Mouse (Mus musculus) large intestine, adult 2 months (tissue): Measurements from ENCODE around the gene Myo1f. TPM values are rescaled to one million over a fixed set of nuclear protein-coding genes. Genes with fewer than 3 reads are reported as not detected.

Experiments
- DNase-seq: peaks from one replicate; pipeline ENCODE4 v3.0.0-alpha.2; 2012; ENCODE audit warnings: low read depth, low spot score
- WGBS: fragments of 180-500 bp; shearing (Covaris S2); methylation state at CpG from one replicate; pipeline ENCODE4 v1.1.7; 2018; 5-methylcytosine and 5-hydroxymethylcytosine counted together
- polyA plus RNA-seq: library from polyadenylated mRNA; depleted of rRNA; stranded (reverse); fragments of >200 nt; gene quantifications from 2 replicates; pipeline ENCODE4 v1.2.3, GENCODE M21; 2012; rRNA removed

Gene Myo1f
- 5.6 and 7.8 TPM in 2 replicates for polyA plus RNA-seq

DNA sequence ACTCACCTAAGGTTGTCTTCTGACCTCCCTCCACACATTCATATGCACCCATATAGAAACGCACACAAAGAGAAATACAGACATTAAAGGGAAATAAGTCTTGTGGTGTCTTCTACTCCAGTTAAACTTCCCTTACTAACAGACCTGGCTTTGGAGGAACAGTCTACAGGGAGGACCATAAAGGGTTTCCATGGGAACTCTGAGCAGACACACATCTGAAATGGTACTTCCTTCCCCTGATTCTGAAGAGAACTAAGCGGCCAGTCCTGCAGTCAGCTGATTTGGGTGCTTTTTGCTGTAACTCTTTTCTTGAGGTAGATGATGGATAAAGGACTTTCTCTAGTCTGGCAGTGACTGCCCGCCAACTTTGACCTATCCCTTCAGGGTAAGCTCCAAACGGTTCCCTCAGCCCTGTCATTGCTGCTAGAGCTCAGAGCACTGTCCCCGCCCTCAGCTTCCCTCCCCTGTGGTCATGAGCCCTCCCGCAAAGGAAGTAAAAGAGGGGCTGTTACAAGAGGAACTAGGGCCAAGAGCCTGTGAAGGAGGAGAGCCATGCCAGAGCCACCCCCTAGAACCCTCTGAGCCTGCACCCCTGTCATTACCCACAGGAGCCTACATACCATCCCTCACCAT is at the start of gene Myo1f:
Myo1f (plus strand) TSS at position 485 of the 633 bp plus-strand sequence.
- no peak for DNase-seq
- WGBS: 30% methylated on average over 6 of the region's 6 CpGs

DNA sequence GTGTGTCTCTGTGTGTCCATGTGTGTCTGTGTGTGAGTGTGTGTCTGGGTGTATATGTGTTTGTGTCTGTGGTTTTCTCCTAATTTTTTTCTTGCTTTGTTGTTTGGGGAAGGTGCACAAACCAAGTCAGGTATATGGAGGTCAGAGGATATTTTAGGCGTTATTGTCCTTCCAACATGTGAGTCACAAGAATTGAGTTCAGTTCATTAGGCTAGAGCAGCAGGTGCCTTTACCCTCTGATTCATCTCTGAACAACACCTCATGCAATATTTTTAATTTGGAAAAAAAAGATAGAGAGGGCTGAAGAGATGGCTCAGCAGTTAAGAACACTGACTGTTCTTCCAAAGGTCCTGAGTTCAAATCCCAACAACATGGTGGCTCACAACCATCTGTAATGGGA is 47.1 kb upstream of the Myo1f start:
- DNase-seq: no peak
- 90% methylated on average over 1 of the region's 1 CpGs for WGBS

DNA sequence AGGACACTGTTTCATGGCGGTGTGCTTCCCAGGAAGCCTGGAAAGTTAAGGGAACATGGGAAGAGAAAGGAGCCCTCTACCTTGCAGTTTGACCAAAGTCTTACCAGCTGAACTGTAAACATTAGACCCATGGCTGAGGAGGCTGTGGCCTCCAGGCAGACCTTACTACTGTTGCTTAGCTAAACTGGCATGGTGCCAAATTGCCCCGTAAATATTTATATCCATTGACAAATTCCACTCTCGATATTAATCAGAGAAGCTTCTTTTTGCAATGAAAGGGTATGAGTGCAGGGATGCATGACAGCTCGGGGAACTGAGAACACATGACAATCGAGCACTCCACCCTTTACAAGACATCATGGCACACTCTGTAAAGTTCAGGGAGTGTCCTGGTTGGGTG is 45.3 kb upstream of the Myo1f start:
- WGBS: 53% methylated on average over 5 of the region's 5 CpGs
- DNase-seq: no peak

DNA sequence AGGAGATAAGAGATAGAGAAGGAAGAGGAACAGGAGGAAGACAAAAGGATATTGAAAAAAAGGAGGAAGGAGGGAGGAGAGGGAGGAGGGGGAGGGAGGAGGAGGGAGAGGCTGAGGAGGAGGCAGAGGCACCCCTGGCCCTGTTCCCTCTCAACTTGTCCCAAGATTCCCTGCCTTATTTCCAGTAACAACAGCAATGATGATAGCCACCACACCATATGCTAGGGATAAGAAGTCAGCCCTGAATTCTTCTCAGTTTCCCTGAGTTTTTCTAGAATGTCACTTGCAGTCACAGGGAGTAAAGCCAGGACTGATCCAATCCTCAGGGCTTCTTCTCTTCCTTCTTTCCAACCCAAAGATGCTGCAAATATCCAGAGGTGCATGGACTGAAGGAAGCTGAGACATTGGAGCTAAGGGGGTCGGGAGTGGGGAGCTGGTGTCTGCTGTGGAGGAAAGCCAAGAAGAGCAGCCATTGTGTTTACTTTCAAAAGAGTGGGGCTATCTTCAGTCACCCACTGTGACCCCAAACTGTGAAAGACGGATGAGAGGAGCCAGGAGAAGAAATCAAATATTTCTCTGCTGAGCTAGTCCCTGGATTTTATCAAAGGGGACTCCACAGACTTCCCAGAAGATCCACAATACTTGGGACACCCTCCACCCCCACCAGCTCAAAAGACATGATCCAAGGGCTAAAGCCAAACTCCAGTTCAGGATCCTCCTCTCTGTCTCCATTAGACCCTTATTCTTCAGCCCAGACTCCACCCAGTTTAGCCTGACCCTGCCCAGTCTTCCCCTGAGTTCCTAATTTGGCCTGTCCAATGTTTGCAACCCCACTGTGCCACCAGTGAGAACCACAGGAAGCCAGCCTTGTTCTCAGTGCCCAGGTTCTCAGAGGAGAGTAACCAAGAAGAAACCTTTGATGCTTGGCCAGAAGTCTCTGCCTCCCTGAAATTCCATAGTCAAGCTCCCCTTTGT is 42.8 kb upstream of the Myo1f start:
- no peak for DNase-seq
- 33% methylated on average over 2 of the region's 2 CpGs for WGBS

DNA sequence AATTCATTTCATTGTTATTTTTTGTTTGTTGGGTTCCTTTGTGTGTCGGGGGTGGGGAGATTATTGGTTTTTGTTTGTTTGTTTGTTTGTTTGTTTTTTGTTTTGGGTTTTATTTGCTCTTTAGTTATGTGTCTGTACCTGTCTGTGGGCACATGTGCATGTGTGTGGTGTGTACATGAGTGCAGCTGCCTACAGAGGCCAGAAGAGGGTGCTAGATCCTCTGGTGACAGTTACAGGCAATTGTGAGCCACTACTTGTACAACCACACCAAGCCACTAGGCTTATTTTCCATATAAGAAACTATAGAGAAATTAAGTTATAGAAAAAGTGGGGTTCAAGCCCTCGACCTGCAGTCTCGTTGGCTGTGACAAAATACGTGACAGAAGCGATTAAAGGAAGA is 41.6 kb upstream of the Myo1f start:
- 80% methylated on average over 5 of the region's 5 CpGs for WGBS
- no peak for DNase-seq

DNA sequence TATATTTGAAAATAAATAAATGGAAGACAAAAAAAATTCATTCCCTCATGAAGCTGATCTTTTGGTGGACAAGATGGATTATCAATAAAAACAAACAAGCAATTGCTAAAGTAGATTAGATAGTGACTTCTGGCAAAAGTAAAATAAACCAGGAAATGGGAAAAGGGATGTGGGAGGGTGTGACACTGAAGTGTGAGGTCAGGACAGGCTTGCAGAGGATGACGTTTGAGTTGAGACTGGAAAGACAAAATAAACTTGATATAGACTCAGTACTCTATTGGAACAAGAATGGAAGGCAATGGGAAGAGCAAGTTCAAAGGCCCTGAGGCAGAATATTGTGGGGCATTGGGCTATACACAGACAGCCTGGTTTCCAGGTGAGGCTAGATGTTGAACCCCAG is 35.1 kb upstream of the Myo1f start:
- no peak for DNase-seq
- WGBS: 0% methylated on average over 1 of the region's 1 CpGs

DNA sequence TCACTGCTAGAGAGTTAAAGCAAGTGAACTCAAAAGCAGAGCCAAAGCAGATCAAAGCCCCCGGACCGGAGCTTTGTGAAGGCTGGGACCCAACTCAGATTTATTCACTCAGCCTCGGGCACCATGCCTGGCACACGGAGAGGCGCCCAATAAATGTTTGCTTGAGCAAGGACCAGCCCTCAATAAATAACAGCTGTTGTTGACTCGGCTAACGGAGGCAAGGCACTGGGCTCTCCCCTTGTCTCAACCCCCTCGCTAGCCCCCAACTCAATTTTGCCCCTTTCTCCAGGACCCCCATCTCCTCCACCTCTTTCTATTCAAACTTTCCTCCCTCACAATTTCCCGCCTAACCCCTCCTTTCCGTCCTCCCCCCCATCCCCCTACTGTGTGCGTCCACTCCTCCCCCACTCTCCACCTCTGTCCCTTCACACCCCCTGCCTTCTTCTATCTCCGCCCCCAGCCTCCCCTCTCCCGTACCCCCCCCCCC is 32.0 kb upstream of the Myo1f start:
- no peak for DNase-seq
- WGBS: 6% methylated on average over 13 of the region's 13 CpGs

DNA sequence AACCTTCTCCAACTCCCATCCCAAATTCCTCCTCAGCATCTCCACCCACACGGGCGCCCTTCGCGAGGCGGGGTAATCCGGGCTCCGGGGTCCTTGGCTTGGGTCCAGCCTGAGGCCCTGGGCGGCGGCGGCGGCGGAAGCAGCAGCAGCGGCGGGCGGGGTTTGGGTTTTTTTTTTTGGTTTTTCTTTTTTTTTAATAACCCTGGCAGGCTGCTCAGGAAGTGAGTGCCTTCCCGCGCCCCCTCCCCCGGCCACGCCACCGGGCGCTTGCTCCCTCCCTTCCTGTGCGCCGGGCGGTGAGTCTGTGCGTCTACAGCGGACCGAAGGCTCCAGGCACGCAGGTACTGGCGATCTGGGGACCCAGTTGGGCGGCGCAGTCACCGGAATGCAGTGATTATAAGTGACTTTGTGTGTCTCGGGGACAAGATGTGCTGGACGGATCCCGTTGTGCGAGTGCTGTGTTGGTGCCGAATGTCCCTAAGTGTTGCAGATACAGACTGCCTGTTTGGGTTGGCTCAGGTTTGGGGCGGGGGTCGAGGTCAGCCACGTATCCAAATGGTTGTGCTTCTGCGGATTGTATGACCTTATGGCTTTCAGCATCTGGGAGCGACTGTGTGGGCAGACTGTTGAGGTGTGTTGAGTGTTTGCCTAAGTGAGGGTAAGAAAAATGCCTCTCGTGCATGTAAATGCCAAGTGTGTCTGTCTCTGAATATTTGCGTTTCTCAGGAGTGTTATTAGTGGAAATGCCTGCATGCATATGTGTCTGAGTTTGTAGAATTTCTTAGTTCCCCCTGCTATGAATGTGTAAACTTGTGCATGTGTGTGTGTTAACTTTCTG is 31.4 kb upstream of the Myo1f start, which contains the start of gene Adamts10:
Adamts10 (plus strand) TSS at position 287 of the 838 bp plus-strand sequence.
- DNase-seq: no peak

DNA sequence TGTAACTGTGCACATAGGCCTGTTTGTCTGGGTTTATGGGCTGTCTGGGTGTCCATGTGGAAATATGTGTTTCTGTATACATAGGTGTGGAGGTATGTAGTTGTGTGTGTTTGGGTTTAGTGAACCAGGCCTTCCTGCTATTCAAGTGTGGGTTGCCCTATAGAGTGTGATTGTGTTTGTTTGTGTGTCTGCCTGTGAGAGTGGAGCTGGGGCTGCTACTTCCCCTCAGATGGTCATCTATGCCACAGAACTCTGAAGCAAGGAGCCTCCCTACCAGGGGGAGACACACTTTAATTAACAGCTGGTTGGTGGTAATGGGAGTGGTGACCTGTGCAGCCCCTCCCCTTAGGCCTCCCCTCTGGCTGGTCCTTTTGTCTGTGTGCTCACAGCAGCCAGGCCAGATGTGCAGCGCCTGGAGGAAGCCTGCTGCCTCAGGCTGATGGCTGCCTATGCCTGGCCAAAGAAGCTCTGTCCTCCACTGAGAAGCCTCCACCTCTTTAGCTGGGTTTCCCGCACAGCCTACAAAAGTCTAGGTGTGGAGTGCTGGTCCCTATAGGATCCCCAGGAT is 30.6 kb upstream of the Myo1f start:
- WGBS: 56% methylated on average over 2 of the region's 2 CpGs
- DNase-seq: no peak

More for the DNA sequence above, 31.4 kb upstream of the Myo1f start, which contains the start of gene Adamts10:
- under 1% methylated on average over 43 of the region's 44 CpGs for WGBS

DNA sequence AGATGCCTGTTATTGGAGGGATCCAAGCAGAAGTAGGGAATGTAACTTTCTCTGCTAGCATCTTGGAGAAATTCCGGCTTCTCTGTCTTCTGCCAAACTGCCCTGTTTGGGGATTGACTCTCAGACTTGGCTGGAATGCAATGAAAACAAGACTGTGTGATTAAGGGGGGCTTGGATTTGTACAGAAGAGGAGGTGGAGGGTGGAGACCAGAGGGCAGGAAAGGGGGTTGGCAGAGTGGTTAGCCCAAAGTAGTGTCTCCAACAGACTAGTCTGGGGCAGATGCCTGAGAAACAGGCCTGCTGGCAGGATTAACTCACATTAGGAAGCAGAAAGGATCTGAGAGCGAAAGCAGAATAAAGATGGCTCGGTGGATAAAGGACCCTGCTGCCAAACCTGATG is 29.0 kb upstream of the Myo1f start:
- no peak for DNase-seq
- WGBS: 59% methylated on average over 3 of the region's 3 CpGs

DNA sequence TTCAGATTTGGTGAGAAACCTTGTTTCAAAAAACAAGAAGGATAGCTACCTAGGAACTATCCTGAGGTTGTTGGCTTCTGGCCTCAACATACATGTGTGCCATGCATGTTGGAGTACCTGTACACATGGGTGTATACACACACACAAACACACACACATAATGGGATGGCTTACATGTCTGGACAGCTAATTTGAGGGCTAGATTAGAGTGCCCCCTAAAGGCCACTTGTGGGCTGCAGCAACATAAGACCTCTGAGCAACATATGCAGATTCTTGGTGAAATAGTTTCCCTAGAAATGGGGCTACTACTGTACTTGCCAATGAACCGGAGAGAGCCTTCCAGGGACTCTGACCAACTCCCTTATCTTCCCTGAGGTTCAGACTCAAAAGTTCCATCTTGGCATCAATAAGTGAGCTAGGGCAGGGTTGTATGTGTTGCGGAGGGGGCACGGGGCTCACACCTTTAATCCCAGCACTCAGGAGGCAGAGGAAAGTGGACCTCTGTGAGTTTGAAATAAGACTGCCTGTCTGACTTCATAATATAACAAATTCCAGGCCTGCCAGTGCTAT is 16.3 kb upstream of the Myo1f start:
- DNase-seq: no peak

DNA sequence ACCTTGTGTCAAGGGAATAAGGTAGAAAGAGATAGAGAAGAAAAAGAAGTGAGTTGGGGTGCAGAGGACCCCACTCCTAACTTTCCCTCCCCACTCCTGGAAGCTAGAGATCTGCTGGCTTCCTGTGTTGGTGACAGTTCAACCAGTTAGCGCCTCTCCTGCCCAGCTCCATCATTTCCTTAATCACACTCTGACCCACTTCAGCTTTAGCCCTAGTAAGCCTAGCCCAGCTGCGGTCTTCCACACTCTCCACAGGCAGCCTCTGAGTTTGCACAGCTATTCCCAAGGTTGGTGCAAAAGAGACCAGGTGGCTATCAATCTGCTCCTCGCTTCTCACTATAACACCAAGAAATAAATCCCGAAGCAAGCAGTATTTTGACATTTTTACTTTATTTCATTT is 15.6 kb upstream of the Myo1f start:
- DNase-seq: no peak
- 93% methylated on average over 4 of the region's 4 CpGs for WGBS

More for the DNA sequence above, 16.3 kb upstream of the Myo1f start:
- 85% methylated on average over 3 of the region's 3 CpGs for WGBS

DNA sequence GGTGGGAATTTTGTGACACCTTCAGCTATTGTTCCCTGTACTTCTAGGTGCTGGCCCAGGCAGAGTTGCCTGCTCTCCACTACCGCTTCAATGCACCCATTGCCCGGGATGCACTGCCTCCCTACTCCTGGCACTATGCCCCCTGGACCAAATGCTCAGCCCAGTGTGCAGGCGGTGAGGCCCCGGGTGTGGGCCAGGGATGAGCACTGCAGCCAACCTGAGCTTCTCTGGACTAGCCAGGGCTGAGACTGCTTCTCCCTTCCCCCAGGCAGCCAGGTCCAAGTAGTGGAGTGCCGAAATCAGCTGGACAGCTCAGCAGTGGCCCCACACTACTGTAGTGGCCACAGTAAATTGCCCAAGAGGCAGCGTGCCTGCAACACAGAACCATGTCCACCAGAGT is 6.3 kb upstream of the Myo1f start:
- DNase-seq: no peak
- WGBS: 89% methylated on average over 6 of the region's 6 CpGs

DNA sequence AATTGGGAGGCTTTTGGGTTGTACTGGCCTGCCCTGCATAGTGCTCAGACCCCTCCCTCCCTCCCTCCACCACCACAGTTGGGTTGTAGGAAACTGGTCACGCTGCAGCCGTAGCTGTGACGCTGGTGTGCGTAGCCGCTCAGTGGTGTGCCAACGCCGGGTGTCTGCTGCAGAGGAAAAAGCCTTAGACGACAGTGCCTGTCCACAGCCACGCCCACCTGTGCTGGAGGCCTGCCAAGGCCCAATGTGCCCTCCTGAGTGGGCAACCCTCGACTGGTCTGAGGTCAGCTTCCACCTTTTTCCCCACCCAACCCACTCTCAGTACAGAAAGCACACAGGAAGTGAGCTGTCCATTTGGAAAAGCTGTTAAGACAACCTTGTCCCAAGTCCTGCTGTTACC is 5.1 kb upstream of the Myo1f start:
- 49% methylated on average over 10 of the region's 10 CpGs for WGBS
- no peak for DNase-seq

DNA sequence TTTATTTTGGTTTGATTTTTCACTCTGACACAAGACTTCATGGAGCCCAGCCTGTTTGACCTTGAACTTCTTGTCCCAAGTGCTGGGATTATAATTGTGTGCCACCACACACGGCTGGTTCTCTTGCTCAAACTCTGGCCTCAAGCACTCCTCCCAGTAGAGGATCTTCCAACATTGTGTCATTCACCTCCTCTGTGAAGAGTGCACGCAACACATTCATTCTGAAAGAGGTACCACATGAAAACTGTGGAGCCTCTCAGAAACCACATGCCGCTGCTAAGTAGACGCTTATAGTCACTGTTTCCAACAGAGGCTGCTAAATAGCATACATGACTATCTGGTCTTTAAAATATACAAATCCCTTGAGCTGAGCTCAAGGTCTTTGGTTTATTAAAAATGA is 3.4 kb upstream of the Myo1f start:
- 83% methylated on average over 4 of the region's 4 CpGs for WGBS
- DNase-seq: no peak

DNA sequence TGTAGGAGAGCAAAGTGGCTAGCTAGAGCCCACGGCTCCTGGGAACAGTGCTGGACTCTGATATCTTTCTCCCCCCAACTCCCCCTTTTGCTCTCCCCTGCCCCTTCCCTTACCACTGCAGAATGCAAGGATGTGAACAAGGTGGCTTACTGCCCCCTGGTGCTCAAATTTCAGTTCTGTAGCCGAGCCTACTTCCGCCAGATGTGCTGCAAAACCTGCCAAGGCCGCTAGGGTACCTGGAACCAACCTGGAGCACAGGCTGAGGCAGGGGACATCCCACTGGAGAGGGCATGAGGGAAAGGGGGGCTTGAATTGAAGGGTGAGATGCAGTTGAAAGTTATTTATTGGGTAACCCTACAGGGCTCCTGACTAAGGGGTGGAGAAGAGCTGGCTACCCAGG is 2.5 kb upstream of the Myo1f start:
- 52% methylated on average over 4 of the region's 4 CpGs for WGBS
- DNase-seq: no peak

DNA sequence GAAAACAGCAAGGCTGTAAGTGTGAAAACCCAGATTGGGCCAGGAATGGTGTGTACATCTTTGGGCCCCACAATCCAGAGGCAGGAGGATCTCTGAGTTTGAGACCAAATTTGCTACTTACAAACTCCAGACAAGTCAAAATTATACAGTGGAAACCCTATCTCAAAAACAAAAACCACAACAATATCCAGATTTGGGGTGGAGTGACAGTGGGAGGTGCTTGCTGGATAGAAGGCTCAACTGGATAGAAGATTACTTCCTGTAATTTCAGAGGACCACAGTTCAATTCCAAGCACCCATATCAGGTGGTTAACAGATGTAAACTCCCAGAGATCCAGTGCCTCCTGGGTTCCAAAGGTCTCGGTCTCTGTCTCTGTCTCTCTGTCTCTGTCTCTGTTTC is 971 bp upstream of the Myo1f start:
- 95% methylated on average over 1 of the region's 1 CpGs for WGBS
- DNase-seq: no peak

DNA sequence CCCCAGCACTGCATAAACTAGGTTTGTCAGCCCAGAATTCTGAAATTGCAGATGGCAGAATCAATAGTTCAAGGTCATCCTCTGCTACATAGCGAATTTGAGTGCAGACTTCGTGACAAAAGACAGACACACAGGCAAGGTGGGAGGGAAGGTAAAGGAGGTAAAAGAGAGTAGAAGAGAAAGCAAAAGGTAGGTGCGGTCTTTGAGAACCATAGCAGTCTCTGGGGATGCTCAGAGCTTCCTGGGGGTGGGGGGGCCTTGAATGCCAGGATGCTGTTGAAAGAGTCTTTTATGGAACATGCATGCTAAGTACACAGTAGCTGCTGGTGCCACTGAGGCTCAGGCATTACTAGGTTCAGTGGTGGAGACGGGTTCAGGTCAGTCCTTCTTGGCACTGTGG is 2.4 kb downstream of the Myo1f start:
- DNase-seq: no peak
- 61% methylated on average over 4 of the region's 4 CpGs for WGBS

DNA sequence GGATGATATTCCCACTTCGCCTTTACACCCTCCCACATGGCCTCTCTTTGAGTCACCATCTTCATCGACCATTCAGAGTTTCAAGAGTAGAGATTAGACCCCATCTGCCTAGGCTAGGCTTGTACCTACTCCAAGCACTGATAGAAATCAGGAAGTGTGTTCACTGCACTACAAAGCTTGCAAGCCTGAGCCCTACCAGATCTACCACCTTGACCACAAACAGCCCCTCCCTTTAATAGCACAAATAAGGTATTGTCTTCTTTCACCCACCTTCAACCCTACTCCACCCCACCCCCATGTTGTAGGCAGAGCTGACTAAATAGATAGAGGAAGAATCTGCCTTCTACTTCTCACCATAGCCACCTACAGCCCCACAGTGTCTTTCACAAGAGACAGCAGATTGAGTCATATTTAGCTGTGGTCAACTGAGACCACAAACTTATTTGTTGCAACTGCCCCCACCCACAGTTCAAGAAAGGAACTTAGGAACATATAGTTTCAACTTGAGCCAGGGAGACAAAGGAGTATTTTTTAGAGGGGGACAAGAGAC is 8.1 kb downstream of the Myo1f start:
- 70% methylated on average over 2 of the region's 2 CpGs for WGBS
- no peak for DNase-seq
